Comparison of ENCODE assay signal across 9 mouse cellular contexts in genomic region chr11:25644767-25645622, GRCm38 (mm10).
DNase-seq lines count a peak whose midpoint lies in the region; ATAC-seq lines count a peak whose summit lies in the region.
"Had no signal": no experiment of that assay in that cellular context is flagged by ENCODE, and none has a peak within 500 bp of the region (broad histone marks: within the 10 kb centered on the region; RNA-seq: fewer than 3 reads in every experiment).

No protein-coding gene starts in this region.

- H3K9me3 ChIP-seq in heart, embryonic 10.5 days: no peaks in the 10 kb centered on the region
- H3K9me3 ChIP-seq in embryonic facial prominence, embryonic 14.5 days (ENCODE audit: control insufficient read depth, low read length): no peaks in the 10 kb centered on the region
- no peaks in the 10 kb centered on the region for H3K9me3 ChIP-seq in kidney, embryonic 16.5 days (ENCODE audit: low read length)
- no peaks in the 10 kb centered on the region for H3K9me3 ChIP-seq in limb, embryonic 15.5 days
- no peaks in the 10 kb centered on the region for H3K9me3 ChIP-seq in intestine, embryonic 16.5 days (ENCODE audit: control insufficient read depth, low read length)

- no peak for DNase-seq in heart, embryonic 10.5 days (ENCODE audit: low spot score)
- DNase-seq in heart, adult 18-20 months: no peak
- DNase-seq in embryonic facial prominence, embryonic 14.5 days (ENCODE audit: low spot score): peak; percentile 51
- no peak for DNase-seq in adrenal gland, postnatal 14 days
- DNase-seq in cerebellum, adult 18-20 months: no peak

- ATAC-seq in embryonic facial prominence, embryonic 14.5 days (ENCODE audit: low read depth): no peak
- ATAC-seq in kidney, embryonic 16.5 days (ENCODE audit: low FRiP score, low TSS enrichment): no peak
- no peak for ATAC-seq in limb, embryonic 15.5 days (ENCODE audit: insufficient number of reproducible peaks, low FRiP score, low TSS enrichment, low read depth)
- ATAC-seq in intestine, embryonic 16.5 days: no peak

- H3K9ac ChIP-seq in embryonic facial prominence, embryonic 14.5 days (ENCODE audit: low read depth, low read length): 0 out of 2 replicates have a peak overlapping the region, but pooled peaks have one; percentile 20
- H3K9ac ChIP-seq in kidney, embryonic 16.5 days (replicated peaks; ENCODE audit: low read length): no peak overlapping the region
- H3K9ac ChIP-seq in limb, embryonic 15.5 days: no peak overlapping the region
- H3K9ac ChIP-seq in intestine, embryonic 16.5 days (ENCODE audit: low read depth, low read length): no peak overlapping the region

- no peaks in the 10 kb centered on the region for H3K4me1 ChIP-seq in heart, embryonic 10.5 days
- H3K4me1 ChIP-seq in embryonic facial prominence, embryonic 14.5 days (ENCODE audit: control insufficient read depth, insufficient read depth, low read length): peaks cover 8% of the 10 kb centered on the region; the same call in 1 of the 2 replicates
- H3K4me1 ChIP-seq in kidney, embryonic 16.5 days (ENCODE audit: insufficient read depth, low read length): no peaks in the 10 kb centered on the region
- H3K4me1 ChIP-seq in limb, embryonic 15.5 days: no peaks in the 10 kb centered on the region
- H3K4me1 ChIP-seq in intestine, embryonic 16.5 days (ENCODE audit: control insufficient read depth, insufficient read depth, low read length): no peaks in the 10 kb centered on the region

- H3K27ac ChIP-seq in heart, embryonic 10.5 days: no peak overlapping the region
- no peak overlapping the region for H3K27ac ChIP-seq in embryonic facial prominence, embryonic 14.5 days (replicated peaks; ENCODE audit: low read depth, low read length)
- H3K27ac ChIP-seq in kidney, embryonic 16.5 days (ENCODE audit: low read length): no peak overlapping the region
- no peak overlapping the region for H3K27ac ChIP-seq in limb, embryonic 15.5 days
- no peak overlapping the region for H3K27ac ChIP-seq in intestine, embryonic 16.5 days (ENCODE audit: low read length)
- H3K27ac ChIP-seq: macrophage had no signal

- no peaks in the 10 kb centered on the region for H3K36me3 ChIP-seq in heart, embryonic 10.5 days
- no peaks in the 10 kb centered on the region for H3K36me3 ChIP-seq in embryonic facial prominence, embryonic 14.5 days (ENCODE audit: control insufficient read depth, insufficient read depth, low read length)
- H3K36me3 ChIP-seq in kidney, embryonic 16.5 days (ENCODE audit: insufficient read depth, low read length): no peaks in the 10 kb centered on the region
- H3K36me3 ChIP-seq in limb, embryonic 15.5 days: no peaks in the 10 kb centered on the region
- no peaks in the 10 kb centered on the region for H3K36me3 ChIP-seq in intestine, embryonic 16.5 days (ENCODE audit: control insufficient read depth, insufficient read depth, low read length)

- H3K4me3 ChIP-seq in heart, embryonic 10.5 days: peak overlapping the region; percentile 27; the same call in 1 of the 2 replicates
- H3K4me3 ChIP-seq in embryonic facial prominence, embryonic 14.5 days (ENCODE audit: low read depth, low read length): peak overlapping the region; percentile 18
- H3K4me3 ChIP-seq in kidney, embryonic 16.5 days (ENCODE audit: low read length): no peak overlapping the region
- H3K4me3 ChIP-seq in limb, embryonic 15.5 days: peak overlapping the region; percentile 12; the same call in 1 of the 2 replicates
- no peak overlapping the region for H3K4me3 ChIP-seq in intestine, embryonic 16.5 days (ENCODE audit: low read length)

- peak overlapping the region; percentile 55 for H3K4me2 ChIP-seq in embryonic facial prominence, embryonic 14.5 days (ENCODE audit: low read depth, low read length)
- H3K4me2 ChIP-seq in kidney, embryonic 16.5 days (replicated peaks; ENCODE audit: low read depth, low read length): 0 out of 2 replicates have a peak overlapping the region, but pooled peaks have one; percentile 31
- H3K4me2 ChIP-seq in limb, embryonic 15.5 days: peak overlapping the region; percentile 35
- no peak overlapping the region for H3K4me2 ChIP-seq in intestine, embryonic 16.5 days (ENCODE audit: low read depth, low read length)

- no peaks in the 10 kb centered on the region for H3K27me3 ChIP-seq in heart, embryonic 10.5 days (ENCODE audit: insufficient read depth, poor library complexity, severe bottlenecking)
- no peaks in the 10 kb centered on the region for H3K27me3 ChIP-seq in embryonic facial prominence, embryonic 14.5 days (replicated peaks; ENCODE audit: control insufficient read depth, insufficient read depth, low read length)
- H3K27me3 ChIP-seq in kidney, embryonic 16.5 days (ENCODE audit: insufficient read depth, low read length): no peaks in the 10 kb centered on the region
- no peaks in the 10 kb centered on the region for H3K27me3 ChIP-seq in limb, embryonic 15.5 days
- H3K27me3 ChIP-seq in intestine, embryonic 16.5 days (replicated peaks; ENCODE audit: control insufficient read depth, insufficient read depth, low read length): no peaks in the 10 kb centered on the region

- WGBS in heart, embryonic 10.5 days: 49% methylated on average over 22 of the region's 22 CpGs
- 36% methylated on average over 22 of the region's 22 CpGs for WGBS in embryonic facial prominence, embryonic 14.5 days
- 61% methylated on average over 22 of the region's 22 CpGs for WGBS in kidney, embryonic 16.5 days
- WGBS in limb, embryonic 15.5 days: 31% methylated on average over 22 of the region's 22 CpGs
- 60% methylated on average over 22 of the region's 22 CpGs for WGBS in intestine, embryonic 16.5 days

Comparison
In these comparisons a context has a peak if more than half of its experiments do, and no peak if none do; other contexts are left out.
1. H3K4me3 ChIP-seq: peak in heart, embryonic 10.5 days (single experiment), embryonic facial prominence, embryonic 14.5 days (single experiment) and limb, embryonic 15.5 days (single experiment); none in kidney, embryonic 16.5 days (single experiment) and intestine, embryonic 16.5 days (single experiment).